Mouse (Mus musculus) heart, embryonic 14.5 days (tissue): ENCODE measurements around the gene Bcr. TPM values are rescaled to one million over a fixed set of nuclear protein-coding genes. Genes with fewer than 3 reads are reported as not detected.

Experiments used
- ATAC-seq: fragments of 200-750 bp; cut with Nextera tagmentation; 2 replicates; pipeline ENCODE4 v1.8.0; 2017; ENCODE audit warnings: low read depth, moderate TSS enrichment; ENCODE audit not compliant: insufficient number of reproducible peaks, insufficient read depth, low FRiP score
- H3K27ac ChIP-seq, 2 experiments: fragments of 200-500 bp in 1 of 2; fragments of 300-500 bp in 1 of 2; sonication (generic) in 1 of 2; replicated peaks in 1 of 2; 2 replicates each; pipeline ENCODE4 v1.5.1; 2012 to 2014; ENCODE audit warnings: low read depth in 2 of 2, low read length in 2 of 2, control low read depth in 1 of 2, mild to moderate bottlenecking in 1 of 2, mixed read lengths in 1 of 2; ENCODE audit not compliant: control insufficient read depth in 1 of 2, insufficient read depth in 1 of 2
- H3K27me3 ChIP-seq: fragments of 300-500 bp; sonication (generic); 2 replicates; pipeline ENCODE4 v1.6.1; 2014; ENCODE audit warnings: mild to moderate bottlenecking, low read length, control low read depth; ENCODE audit not compliant: control insufficient read depth, insufficient read depth
- H3K36me3 ChIP-seq: fragments of 300-500 bp; sonication (generic); 2 replicates; pipeline ENCODE4 v1.6.1; 2014; ENCODE audit warnings: mild to moderate bottlenecking, control low read depth, low read length, mixed read lengths; ENCODE audit not compliant: control insufficient read depth, insufficient read depth
- H3K4me1 ChIP-seq, 2 experiments: fragments of 200-500 bp in 1 of 2; fragments of 300-500 bp in 1 of 2; sonication (generic) in 1 of 2; 2 replicates each; pipeline ENCODE4 v1.6.1; 2012 to 2014; ENCODE audit warnings: low read length in 2 of 2, control low read depth in 1 of 2, mixed read lengths in 1 of 2; ENCODE audit not compliant: control insufficient read depth in 2 of 2, insufficient read depth in 2 of 2
- H3K4me2 ChIP-seq: fragments of 300-500 bp; sonication (generic); 2 replicates; pipeline ENCODE4 v1.6.1; 2014; ENCODE audit warnings: mild to moderate bottlenecking, low read length
- H3K4me3 ChIP-seq, 2 experiments: fragments of 200-500 bp in 1 of 2; fragments of 300-500 bp in 1 of 2; sonication (generic) in 1 of 2; 2 replicates each; pipeline ENCODE4 v1.5.1; 2012 to 2014; ENCODE audit warnings: low read length in 2 of 2, mild to moderate bottlenecking in 2 of 2, control low read depth in 1 of 2, low read depth in 1 of 2, moderate library complexity in 1 of 2; ENCODE audit not compliant: control insufficient read depth in 1 of 2, insufficient read depth in 1 of 2
- H3K9ac ChIP-seq: fragments of 300-500 bp; sonication (generic); 2 replicates; pipeline ENCODE4 v1.6.1; 2014; ENCODE audit warnings: mild to moderate bottlenecking, low read length
- H3K9me3 ChIP-seq: fragments of 300-500 bp; sonication (generic); 2 replicates; pipeline ENCODE4 v1.6.1; 2016; ENCODE audit warnings: low read length, control low read depth; ENCODE audit not compliant: control insufficient read depth
- WGBS: fragments of 180-500 bp; shearing (Covaris S2); extraction: QIAGEN DNeasy Blood & Tissue Kit; methylation state at CpG from one replicate; pipeline ENCODE4 v1.1.7; 2014; 5-methylcytosine and 5-hydroxymethylcytosine counted together
- polyA plus RNA-seq: library from polyadenylated mRNA; unstranded; fragments of >200 nt; fragmentation: Nextera tagmentation; extraction: Ambion mirVana; gene quantifications from 2 replicates; pipeline ENCODE4 v1.2.1, GENCODE M21; 2014

Bcr gene
- polyA plus RNA-seq: 14.5 and 14.6 TPM in 2 replicates

DNA sequence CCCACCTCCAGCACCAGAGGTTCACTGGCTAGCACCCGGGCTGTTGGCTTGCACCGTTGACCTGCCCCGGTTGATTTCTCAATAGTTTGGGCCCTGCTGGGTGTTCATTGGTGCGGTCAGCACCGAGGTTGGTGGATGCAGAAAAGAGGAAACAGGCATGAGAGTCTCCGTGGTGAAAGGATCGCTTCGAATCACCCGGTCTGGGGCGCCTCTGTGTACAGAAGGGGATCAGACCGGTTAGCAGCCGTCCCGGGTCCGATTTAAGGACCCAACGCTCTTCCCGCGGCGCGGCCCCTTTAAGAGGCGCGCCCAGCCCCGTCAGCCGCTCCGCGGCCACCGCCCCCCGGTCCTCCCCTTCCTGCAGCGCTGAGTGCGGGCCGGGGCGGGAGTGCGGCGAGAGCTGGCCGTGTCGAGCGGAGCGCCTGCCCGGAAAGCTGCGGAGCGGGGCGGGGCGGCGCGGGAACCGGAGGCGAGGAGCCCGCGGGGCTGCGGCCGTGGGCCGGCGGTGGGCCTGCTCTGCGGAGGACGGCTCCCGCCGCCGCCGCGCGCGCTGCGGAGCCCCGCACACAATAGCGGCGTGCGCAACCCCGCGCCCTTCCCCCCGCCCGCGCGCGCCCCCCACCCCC lies at the start of gene Bcr:
TSS of gene Bcr (plus strand) at position 376 of the 626 bp plus-strand sequence.
- Histone ChIP-seq H3K36me3 (0 out of 2 replicates have a peak, but pooled peaks cover 4% of the 10 kb centered on the region), H3K27ac (peak within 1 kb of the TSS in 1 of 2 experiments; percentile 28; a peak in 1 of 4 replicates), H3K4me3 (peak within 1 kb of the TSS; percentile 89 to 90), H3K4me1 (peaks cover 27 to 38% of the 10 kb centered on the region in 2 experiments), H3K9me3 (no peaks in the 10 kb centered on the region), H3K4me2 (peak within 1 kb of the TSS; percentile 91), H3K9ac (peak within 1 kb of the TSS; percentile 85), H3K27me3 (peaks cover 25% of the 10 kb centered on the region)
- peak; percentile 84 for ATAC-seq
- WGBS: 0% methylated on average over 39 of the region's 73 CpGs

DNA sequence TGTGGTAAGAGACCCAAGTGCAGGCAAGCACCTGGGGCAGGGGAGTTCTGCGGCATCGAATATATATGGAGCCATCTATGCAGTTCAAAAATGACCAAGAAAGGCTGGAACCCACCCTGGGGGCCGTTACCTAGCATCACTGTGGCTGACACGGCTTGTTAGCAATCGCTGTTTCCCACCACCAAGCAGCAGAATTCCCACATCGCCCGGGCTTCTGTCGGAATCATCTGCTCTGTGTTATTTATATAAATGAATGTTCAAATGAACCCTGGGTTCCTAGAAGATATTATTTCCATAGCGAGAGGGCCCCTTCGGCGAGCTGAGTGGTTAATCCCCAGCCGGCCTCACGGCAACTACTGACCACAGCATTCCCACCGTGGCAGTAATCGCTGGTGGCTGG lies 49.7 kb upstream of the Bcr start:
- H3K4me1 ChIP-seq: no peaks in the 10 kb centered on the region; a peak in 1 of 4 replicates
- ATAC-seq: no peak
- no peak overlapping the region for H3K4me2 ChIP-seq
- no peaks in the 10 kb centered on the region for H3K36me3 ChIP-seq
- H3K27ac ChIP-seq: no peak overlapping the region
- H3K27me3 ChIP-seq: no peaks in the 10 kb centered on the region
- no peak overlapping the region for H3K9ac ChIP-seq
- H3K4me3 ChIP-seq: no peak overlapping the region
- WGBS: 90% methylated on average over 15 of the region's 15 CpGs
- no peaks in the 10 kb centered on the region for H3K9me3 ChIP-seq

DNA sequence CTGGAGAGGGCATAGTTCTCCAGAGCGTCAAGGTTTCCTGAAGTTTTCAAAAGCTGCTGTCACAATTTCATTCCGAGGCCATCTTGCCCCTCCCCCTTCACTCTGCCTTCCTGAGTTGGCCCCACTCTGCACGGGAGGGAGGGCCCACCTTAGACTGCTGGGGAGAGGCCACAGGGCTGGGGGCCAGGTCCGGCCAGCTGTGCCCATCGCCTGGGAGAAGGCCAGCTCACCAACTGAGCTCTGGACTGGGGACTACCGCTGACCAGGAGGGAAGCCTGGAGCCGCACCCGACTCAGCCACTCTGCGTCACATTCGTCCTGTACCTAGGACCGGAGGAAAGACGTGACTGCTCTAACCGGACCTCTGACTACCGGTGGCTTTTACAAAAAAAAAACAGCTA lies 44.9 kb upstream of the Bcr start:
- no peak overlapping the region for H3K27ac ChIP-seq
- WGBS: 70% methylated on average over 14 of the region's 14 CpGs
- no peaks in the 10 kb centered on the region for H3K27me3 ChIP-seq

GRCm38 (mm10) chr10:75016481-75016880 lies 43.9 kb upstream of the Bcr start:
- H3K27ac ChIP-seq: no peak overlapping the region
- H3K36me3 ChIP-seq: no peaks in the 10 kb centered on the region
- H3K4me2 ChIP-seq: no peak overlapping the region
- H3K4me3 ChIP-seq: no peak overlapping the region
- no peaks in the 10 kb centered on the region for H3K27me3 ChIP-seq
- H3K4me1 ChIP-seq: no peaks in the 10 kb centered on the region
- ATAC-seq: no peak
- no peaks in the 10 kb centered on the region for H3K9me3 ChIP-seq
- 83% methylated on average over 4 of the region's 4 CpGs for WGBS
- H3K9ac ChIP-seq: no peak overlapping the region

More for the DNA sequence above, 44.9 kb upstream of the Bcr start:
- H3K4me2 ChIP-seq: no peak overlapping the region
- no peak overlapping the region for H3K4me3 ChIP-seq
- no peaks in the 10 kb centered on the region for H3K36me3 ChIP-seq
- H3K9me3 ChIP-seq: no peaks in the 10 kb centered on the region
- H3K9ac ChIP-seq: no peak overlapping the region
- H3K4me1 ChIP-seq: no peaks in the 10 kb centered on the region
- no peak for ATAC-seq

- peaks cover 6% of the 10 kb centered on the region; the same call in 1 of the 2 replicates for H3K27me3 ChIP-seq
- peaks cover 5% of the 10 kb centered on the region; the same call in 1 of the 2 replicates for H3K9me3 ChIP-seq
- H3K9ac ChIP-seq: no peak overlapping the region
- no peak for ATAC-seq
- H3K36me3 ChIP-seq: no peaks in the 10 kb centered on the region
- H3K4me3 ChIP-seq: no peak overlapping the region
- 33% methylated on average over 1 of the region's 2 CpGs for WGBS
- no peaks in the 10 kb centered on the region for H3K4me1 ChIP-seq
- no peak overlapping the region for H3K27ac ChIP-seq
- no peak overlapping the region for H3K4me2 ChIP-seq
Measured at GRCm38 (mm10) chr10:75020271-75020670, 40.1 kb upstream of the Bcr start.

- Histone ChIP-seq H3K9me3 (peaks cover 5% of the 10 kb centered on the region; the same call in 1 of the 2 replicates), H3K4me3 (no peak overlapping the region), H3K36me3 (no peaks in the 10 kb centered on the region), H3K9ac (no peak overlapping the region), H3K4me1 (no peaks in the 10 kb centered on the region), H3K27ac (no peak overlapping the region), H3K27me3 (peaks cover 6% of the 10 kb centered on the region; the same call in 1 of the 2 replicates), H3K4me2 (no peak overlapping the region)
- ATAC-seq: no peak
- 10% methylated on average over 6 of the region's 6 CpGs for WGBS
Measured at GRCm38 (mm10) chr10:75021138-75021537, 39.3 kb upstream of the Bcr start.

DNA sequence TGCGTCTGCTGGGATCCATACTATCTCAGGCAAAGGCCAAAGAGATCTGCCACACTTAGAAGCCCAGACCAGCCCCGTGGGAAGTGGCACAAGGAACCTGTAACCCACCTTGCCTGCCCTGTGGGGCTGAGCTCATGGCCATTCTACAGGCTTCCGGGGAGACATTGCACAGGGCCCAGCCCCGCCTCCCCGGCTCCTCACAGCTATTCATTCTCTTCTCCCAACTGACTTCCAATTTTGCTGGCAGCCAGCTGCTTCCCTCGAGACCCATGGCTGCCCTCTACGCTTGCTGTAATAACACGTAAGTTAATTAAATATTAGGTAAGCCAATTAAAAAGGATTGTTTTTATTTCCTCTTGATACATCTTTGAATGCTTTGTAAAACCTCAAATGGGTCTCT lies 33.9 kb upstream of the Bcr start:
- Histone ChIP-seq H3K27me3 (peaks cover 6% of the 10 kb centered on the region; the same call in 1 of the 2 replicates), H3K4me1 (no peaks in the 10 kb centered on the region), H3K4me3 (no peak overlapping the region), H3K27ac (no peak overlapping the region), H3K36me3 (no peaks in the 10 kb centered on the region), H3K9me3 (peaks cover 5% of the 10 kb centered on the region; the same call in 1 of the 2 replicates), H3K9ac (no peak overlapping the region), H3K4me2 (no peak overlapping the region)
- 70% methylated on average over 8 of the region's 8 CpGs for WGBS
- no peak for ATAC-seq

DNA sequence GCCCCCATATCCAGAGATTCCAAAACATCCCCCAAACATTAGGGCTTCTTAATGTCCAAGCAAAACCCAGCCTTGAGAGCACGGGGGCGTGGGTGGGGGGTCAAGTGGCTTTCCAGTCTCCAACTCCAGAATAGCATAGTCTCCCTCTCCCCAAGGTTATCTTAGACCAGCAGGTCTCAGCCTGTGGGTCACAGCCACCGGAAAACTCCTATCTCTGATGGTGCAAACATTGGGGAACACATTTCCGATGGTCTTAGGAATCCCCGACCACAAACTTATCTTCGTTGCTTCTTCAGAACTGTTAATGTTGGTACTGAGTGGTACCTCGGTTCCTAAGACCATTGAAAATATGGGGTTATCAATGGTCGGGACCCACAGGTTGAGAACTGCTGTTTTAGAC lies 31.6 kb upstream of the Bcr start:
- Histone ChIP-seq H3K27me3 (no peaks in the 10 kb centered on the region), H3K4me1 (peaks cover 4 to 6% of the 10 kb centered on the region in 2 experiments; a peak in 2 of 4 replicates), H3K4me3 (no peak overlapping the region), H3K9me3 (no peaks in the 10 kb centered on the region), H3K9ac (no peak overlapping the region), H3K4me2 (no peak overlapping the region), H3K27ac (no peak overlapping the region), H3K36me3 (no peaks in the 10 kb centered on the region)
- ATAC-seq: no peak
- WGBS: 71% methylated on average over 8 of the region's 8 CpGs
